8 mouse cellular contexts compared by ENCODE assay signal in the genomic region with DNA sequence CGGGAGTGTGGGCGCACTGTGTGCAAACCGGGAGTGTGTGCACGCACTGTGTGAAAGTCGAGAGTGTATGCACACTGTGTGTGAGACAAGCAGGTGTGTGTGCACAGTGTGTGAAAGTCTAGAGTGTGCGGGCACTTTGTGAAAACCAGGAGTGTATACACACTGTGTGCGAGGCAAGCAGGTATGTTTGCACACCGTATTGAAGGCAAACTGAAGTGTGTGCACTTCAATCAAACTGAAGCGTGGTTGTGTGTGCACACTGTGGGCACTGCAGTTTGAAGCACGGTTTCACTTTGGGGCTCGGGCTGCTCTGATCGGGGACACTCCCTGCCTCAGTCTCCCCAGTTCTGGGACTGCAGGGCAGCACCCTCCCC. TPM values are rescaled to one million over a fixed set of nuclear protein-coding genes. Genes with fewer than 3 reads are reported as not detected.
DNase-seq lines count a peak whose midpoint lies in the region; ATAC-seq and TF ChIP-seq lines count a peak whose summit lies in the region.

No protein-coding gene starts in this region.

- H3K36me3 ChIP-seq in heart, embryonic 12.5 days = no peaks in the 10 kb centered on the region
- no peaks in the 10 kb centered on the region for H3K36me3 ChIP-seq in E14TG2a.4 (ENCODE audit: insufficient read depth, low read length)
- no peaks in the 10 kb centered on the region for H3K36me3 ChIP-seq in forebrain, embryonic 16.5 days (ENCODE audit: control insufficient read depth, insufficient read depth)
- H3K36me3 ChIP-seq in liver, postnatal 0 days (replicated peaks; ENCODE audit: insufficient read depth, low read length) = no peaks in the 10 kb centered on the region

- no peaks in the 10 kb centered on the region for H3K9me3 ChIP-seq in heart, embryonic 12.5 days (replicated peaks)
- H3K9me3 ChIP-seq in E14TG2a.4 (ENCODE audit: low read length) = no peaks in the 10 kb centered on the region
- no peaks in the 10 kb centered on the region for H3K9me3 ChIP-seq in forebrain, embryonic 16.5 days (ENCODE audit: control insufficient read depth, low read length)
- H3K9me3 ChIP-seq in liver, postnatal 0 days (ENCODE audit: low read length) = no peaks in the 10 kb centered on the region

- peaks cover 57% of the 10 kb centered on the region for H3K4me1 ChIP-seq in heart, embryonic 12.5 days (replicated peaks)
- peaks cover 68% of the 10 kb centered on the region for H3K4me1 ChIP-seq in E14TG2a.4 (replicated peaks; ENCODE audit: low read depth, low read length)
- peaks cover 39% of the 10 kb centered on the region for H3K4me1 ChIP-seq in forebrain, embryonic 16.5 days (replicated peaks; ENCODE audit: control insufficient read depth, insufficient read depth, low read length)
- peaks cover 5% of the 10 kb centered on the region for H3K4me1 ChIP-seq in liver, postnatal 0 days (ENCODE audit: insufficient read depth)

- 6% methylated on average over 12 of the region's 12 CpGs for WGBS in heart, embryonic 12.5 days
- 4% methylated on average over 12 of the region's 12 CpGs for WGBS in forebrain, embryonic 16.5 days
- under 1% methylated on average over 12 of the region's 12 CpGs for WGBS in liver, postnatal 0 days (ENCODE audit: insufficient replicate concordance)

- peak overlapping the region; percentile 72 for H3K9ac ChIP-seq in heart, embryonic 12.5 days
- no peak overlapping the region for H3K9ac ChIP-seq in forebrain, embryonic 16.5 days (replicated peaks; ENCODE audit: low read depth, low read length)
- peak overlapping the region; percentile 26; the same call in 1 of the 2 replicates for H3K9ac ChIP-seq in liver, postnatal 0 days (replicated peaks)

- intact Hi-C loops in heart, postnatal 25 days (cut with DNase I) = loop anchor here (5.0 kb wide), 1 partner anchor 38 kb away; no protein-coding TSS in a partner anchor

- no peak for DNase-seq in heart, postnatal 25 days (ENCODE audit: low spot score)
- no peak for DNase-seq in liver, postnatal 0 days
- no peak for DNase-seq in kidney, adult 18-20 months
- no peak for DNase-seq in kidney, postnatal 10 days

- no peak for TF ChIP-seq EP300 in liver, postnatal 0 days (IDR thresholded peaks at IDR 0.05; ENCODE audit: low read depth)

- H3K27me3 ChIP-seq in heart, embryonic 12.5 days (replicated peaks) = peaks cover 52% of the 10 kb centered on the region
- peaks cover 62% of the 10 kb centered on the region for H3K27me3 ChIP-seq in E14TG2a.4 (ENCODE audit: insufficient read depth, low read length)
- H3K27me3 ChIP-seq in forebrain, embryonic 16.5 days (replicated peaks; ENCODE audit: control insufficient read depth, insufficient read depth, low read length) = peaks cover 31% of the 10 kb centered on the region
- peaks cover 55% of the 10 kb centered on the region for H3K27me3 ChIP-seq in liver, postnatal 0 days (ENCODE audit: insufficient read depth, low read length)

- H3K4me3 ChIP-seq in heart, embryonic 12.5 days = peak overlapping the region; percentile 67
- H3K4me3 ChIP-seq in E14TG2a.4 (replicated peaks; ENCODE audit: low read length) = peak overlapping the region; percentile 80
- peak overlapping the region; percentile 68 for H3K4me3 ChIP-seq in forebrain, embryonic 16.5 days (replicated peaks; ENCODE audit: low read length)
- H3K4me3 ChIP-seq in liver, postnatal 0 days (ENCODE audit: low read depth, low read length) = peak overlapping the region; percentile 50

- no peak overlapping the region for H3K27ac ChIP-seq in heart, embryonic 12.5 days (ENCODE audit: poor library complexity, severe bottlenecking)
- H3K27ac ChIP-seq in forebrain, embryonic 16.5 days (ENCODE audit: low read length) = no peak overlapping the region
- H3K27ac ChIP-seq in liver, postnatal 0 days (ENCODE audit: low read depth) = no peak overlapping the region

- TF ChIP-seq CTCF in E14TG2a.4 (conservative IDR thresholded peaks at IDR 0.05; ENCODE audit: low read length) = no peak
- TF ChIP-seq CTCF in liver, postnatal 0 days (IDR thresholded peaks at IDR 0.05; ENCODE audit: low read depth) = no peak

- peak overlapping the region; percentile 99 for H3K4me2 ChIP-seq in heart, embryonic 12.5 days
- peak overlapping the region; percentile 99 for H3K4me2 ChIP-seq in forebrain, embryonic 16.5 days (ENCODE audit: low read length)
- H3K4me2 ChIP-seq in liver, postnatal 0 days (ENCODE audit: low read depth, low read length) = peak overlapping the region; percentile 80

- no peak; the same call in 1 of the 2 replicates for ATAC-seq in heart, embryonic 12.5 days (ENCODE audit: insufficient number of reproducible peaks, low FRiP score)
- peak; percentile 21; the same call in 1 of the 2 replicates for ATAC-seq in forebrain, embryonic 16.5 days
- ATAC-seq in liver, postnatal 0 days = peak; percentile 12; the same call in 1 of the 2 replicates
- no peak; the same call in 1 of the 2 replicates for ATAC-seq in megakaryocyte-erythroid progenitor cell, adult 5-6 weeks (replicated peaks; ENCODE audit: low FRiP score, low TSS enrichment, poor library complexity, severe bottlenecking)

RNA-seq across cellular contexts. Expression of a gene that starts 1.5 kb away (rescaled TPM):
- 17.3 and 20.4 TPM in 2 replicates for polyA plus RNA-seq in heart, embryonic 12.5 days (2016; fragmentation: Nextera tagmentation; extraction: Ambion mirVana)
- 100 to 1,000 TPM; 192 to 217 TPM for total RNA-seq in heart, postnatal 25 days (2021)
- 7.7 and 10.3 TPM in 2 replicates for polyA plus RNA-seq in forebrain, embryonic 16.5 days (2015; fragmentation: Nextera tagmentation; extraction: Ambion mirVana)
- 4.5 and 4.6 TPM in 2 replicates for polyA plus RNA-seq in liver, postnatal 0 days (2015; fragmentation: Nextera tagmentation; extraction: Ambion mirVana)
- total RNA-seq in megakaryocyte-erythroid progenitor cell, adult 5-6 weeks (2014; fragmentation: Nextera tagmentation) = not detected in 2 replicates
- not detected in 2 replicates for total RNA-seq in megakaryocyte-erythroid progenitor cell, adult 5-6 weeks (2017)

RNA-seq across cellular contexts. Expression of a gene that starts 52.5 kb away (rescaled TPM):
- polyA plus RNA-seq in heart, embryonic 12.5 days (2016; fragmentation: Nextera tagmentation; extraction: Ambion mirVana) = 67.3 and 71.2 TPM in 2 replicates
- 10 to 100 TPM; 38.2 to 44.9 TPM for total RNA-seq in heart, postnatal 25 days (2021)
- 203 and 214 TPM in 2 replicates for polyA plus RNA-seq in forebrain, embryonic 16.5 days (2015; fragmentation: Nextera tagmentation; extraction: Ambion mirVana)
- 29.9 and 33.0 TPM in 2 replicates for polyA plus RNA-seq in liver, postnatal 0 days (2015; fragmentation: Nextera tagmentation; extraction: Ambion mirVana)
- 4.1 and 5.4 TPM in 2 replicates for total RNA-seq in megakaryocyte-erythroid progenitor cell, adult 5-6 weeks (2014; fragmentation: Nextera tagmentation)
- total RNA-seq in megakaryocyte-erythroid progenitor cell, adult 5-6 weeks (2017) = 6.9 and 8.5 TPM in 2 replicates

Comparison
In these comparisons a context has a peak if more than half of its experiments do, and no peak if none do; other contexts are left out.
1. ATAC-seq: peak in forebrain, embryonic 16.5 days (single experiment) and liver, postnatal 0 days (single experiment); none in heart, embryonic 12.5 days (single experiment) and megakaryocyte-erythroid progenitor cell, adult 5-6 weeks (single experiment).
2. Peak in every context shown above with its lines, with median percentiles within 50 percentile points of each other: H3K4me2 ChIP-seq and H3K4me3 ChIP-seq.